ENCODE assay signal across 25 mouse cellular contexts in genomic region chr19:57138469-57138868, GRCm38 (mm10).
DNase-seq lines count a peak whose midpoint lies in the region; ATAC-seq and TF ChIP-seq lines count a peak whose summit lies in the region.
"Had no signal": no experiment of that assay in that cellular context is flagged by ENCODE, and none has a peak within 500 bp of the region (broad histone marks: within the 10 kb centered on the region; RNA-seq: fewer than 3 reads in every experiment).

No protein-coding gene starts in this region.

- H3K27me3 ChIP-seq in heart, adult 2 months (ENCODE audit: control insufficient read depth, insufficient read depth, low read length): no peaks in the 10 kb centered on the region
- no peaks in the 10 kb centered on the region for H3K27me3 ChIP-seq in hindbrain, embryonic 16.5 days (replicated peaks; ENCODE audit: control insufficient read depth, insufficient read depth, low read length)
- no peaks in the 10 kb centered on the region for H3K27me3 ChIP-seq in hindbrain, embryonic 11.5 days (ENCODE audit: control insufficient read depth, insufficient read depth, low read length)
- H3K27me3 ChIP-seq in neural tube, embryonic 14.5 days (ENCODE audit: control insufficient read depth, insufficient read depth, low read length): no peaks in the 10 kb centered on the region
- H3K27me3 ChIP-seq: embryonic facial prominence, embryonic 13.5 days; heart, embryonic 15.5 days; intestine, embryonic 15.5 days; liver, embryonic 13.5 days had no signal

- H3K36me3 ChIP-seq in heart, adult 2 months (ENCODE audit: control insufficient read depth, insufficient read depth, low read length): peaks cover 12% of the 10 kb centered on the region
- no peaks in the 10 kb centered on the region for H3K36me3 ChIP-seq in hindbrain, embryonic 16.5 days (ENCODE audit: control insufficient read depth, insufficient read depth, low read length)
- no peaks in the 10 kb centered on the region for H3K36me3 ChIP-seq in hindbrain, embryonic 11.5 days (ENCODE audit: control insufficient read depth, insufficient read depth, low read length)
- no peaks in the 10 kb centered on the region for H3K36me3 ChIP-seq in neural tube, embryonic 14.5 days (ENCODE audit: control insufficient read depth, insufficient read depth, low read length)
- H3K36me3 ChIP-seq: embryonic facial prominence, embryonic 13.5 days; intestine, embryonic 15.5 days; limb, embryonic 12.5 days; liver, embryonic 13.5 days had no signal

- no peak overlapping the region for H3K4me3 ChIP-seq in heart, adult 2 months
- H3K4me3 ChIP-seq in hindbrain, embryonic 16.5 days (ENCODE audit: low read length): no peak overlapping the region
- no peak overlapping the region for H3K4me3 ChIP-seq in hindbrain, embryonic 11.5 days (ENCODE audit: low read depth, low read length)
- H3K4me3 ChIP-seq in neural tube, embryonic 14.5 days (ENCODE audit: low read depth, low read length): no peak overlapping the region
- H3K4me3 ChIP-seq: embryonic facial prominence, embryonic 13.5 days; erythroblast, embryonic 14.5 days; heart, embryonic 15.5 days; intestine, embryonic 15.5 days; limb, embryonic 12.5 days; liver, embryonic 13.5 days had no signal

- no peaks in the 10 kb centered on the region for H3K9me3 ChIP-seq in hindbrain, embryonic 16.5 days (ENCODE audit: control insufficient read depth, low read length)
- H3K9me3 ChIP-seq in hindbrain, embryonic 11.5 days (ENCODE audit: control insufficient read depth, low read length): no peaks in the 10 kb centered on the region
- no peaks in the 10 kb centered on the region for H3K9me3 ChIP-seq in neural tube, embryonic 14.5 days (ENCODE audit: control insufficient read depth, low read length)
- H3K9me3 ChIP-seq: embryonic facial prominence, embryonic 13.5 days; heart, embryonic 15.5 days; intestine, embryonic 15.5 days; limb, embryonic 12.5 days; liver, embryonic 13.5 days had no signal

- no peak for TF ChIP-seq EP300 in heart, adult 2 months (IDR thresholded peaks at IDR 0.05; ENCODE audit: insufficient read depth, low read depth, low read length)

- TF ChIP-seq POLR2A in heart, adult 2 months (IDR thresholded peaks at IDR 0.05; ENCODE audit: insufficient read depth, low read depth, low read length): no peak

- ATAC-seq in hindbrain, embryonic 16.5 days: peak; percentile 10; the same call in 1 of the 2 replicates
- no peak for ATAC-seq in hindbrain, embryonic 11.5 days (ENCODE audit: low FRiP score)
- ATAC-seq in neural tube, embryonic 14.5 days (ENCODE audit: low read depth): peak; percentile 54; the same call in 1 of the 2 replicates
- ATAC-seq: forebrain, embryonic 16.5 days; intestine, embryonic 15.5 days; midbrain, embryonic 16.5 days had no signal

- 60% methylated on average over 6 of the region's 6 CpGs for WGBS in heart, adult 2 months
- 57% methylated on average over 6 of the region's 6 CpGs for WGBS in hindbrain, embryonic 16.5 days
- WGBS in hindbrain, embryonic 11.5 days: 66% methylated on average over 6 of the region's 6 CpGs
- WGBS in neural tube, embryonic 14.5 days: 67% methylated on average over 6 of the region's 6 CpGs

- peak overlapping the region; percentile 47 for H3K27ac ChIP-seq in heart, adult 2 months
- H3K27ac ChIP-seq in hindbrain, embryonic 16.5 days (ENCODE audit: low read depth, low read length): no peak overlapping the region
- H3K27ac ChIP-seq in hindbrain, embryonic 11.5 days (ENCODE audit: low read depth, low read length): no peak overlapping the region
- H3K27ac ChIP-seq in neural tube, embryonic 14.5 days (ENCODE audit: low read depth, low read length): no peak overlapping the region
- H3K27ac ChIP-seq: embryonic facial prominence, embryonic 13.5 days; heart, embryonic 15.5 days; intestine, embryonic 15.5 days; limb, embryonic 12.5 days; liver, embryonic 13.5 days; stomach, postnatal 0 days had no signal

- peaks cover 11% of the 10 kb centered on the region for H3K4me1 ChIP-seq in heart, adult 2 months (ENCODE audit: control insufficient read depth, insufficient read depth, low read length)
- peaks cover 11% of the 10 kb centered on the region for H3K4me1 ChIP-seq in hindbrain, embryonic 16.5 days (ENCODE audit: control insufficient read depth, insufficient read depth, low read depth, low read length)
- no peaks in the 10 kb centered on the region for H3K4me1 ChIP-seq in hindbrain, embryonic 11.5 days (replicated peaks; ENCODE audit: control insufficient read depth, insufficient read depth, low read length)
- H3K4me1 ChIP-seq in neural tube, embryonic 14.5 days (ENCODE audit: control insufficient read depth, insufficient read depth, low read length): peaks cover 18% of the 10 kb centered on the region

- H3K4me2 ChIP-seq in hindbrain, embryonic 16.5 days (ENCODE audit: low read length): no peak overlapping the region
- no peak overlapping the region for H3K4me2 ChIP-seq in hindbrain, embryonic 11.5 days (replicated peaks; ENCODE audit: low read depth, low read length)
- no peak overlapping the region for H3K4me2 ChIP-seq in neural tube, embryonic 14.5 days (ENCODE audit: low read depth, low read length)
- H3K4me2 ChIP-seq: embryonic facial prominence, embryonic 13.5 days; heart, embryonic 15.5 days; intestine, embryonic 15.5 days; limb, embryonic 12.5 days; liver, embryonic 13.5 days had no signal

- 0 out of 2 replicates have a peak, but pooled peaks cover 2% of the 10 kb centered on the region for H3K79me2 ChIP-seq in heart, adult 2 months (replicated peaks; ENCODE audit: control insufficient read depth, insufficient read depth, low read length)

- intact Hi-C loops in heart, adult 2 months (cut with DNase I): loop anchor here (5.0 kb wide), 1 partner anchor 216 kb away; no protein-coding TSS in a partner anchor

- DNase-seq in heart, adult 2 months: no peak
- DNase-seq in heart, postnatal 4 days: no peak
- no peak for DNase-seq in hindbrain, embryonic 11.5 days (ENCODE audit: low spot score)
- DNase-seq in neural tube, embryonic 10.5 days (ENCODE audit: extremely low spot score, low spot score): no peak
- DNase-seq in layer of hippocampus, postnatal 25 days (ENCODE audit: extremely low spot score in 1 of 2, low spot score in 1 of 2): no peak
- DNase-seq: adrenal gland, adult 2 months; cerebellum, adult 11-12 months; gastrocnemius, postnatal 36 days; kidney, adult 8-10 months; kidney, postnatal 10 days; liver, embryonic 13.5 days; lung, adult 2 months; lung, postnatal 14 days; right cerebral cortex, postnatal 14 days; thymus, adult 2 months had no signal

- TF ChIP-seq CTCF in heart, adult 2 months (IDR thresholded peaks at IDR 0.05): no peak

- H3K9ac ChIP-seq in heart, adult 2 months (ENCODE audit: low read depth, low read length): no peak overlapping the region
- H3K9ac ChIP-seq in hindbrain, embryonic 16.5 days (ENCODE audit: low read depth, low read length): no peak overlapping the region
- H3K9ac ChIP-seq in hindbrain, embryonic 11.5 days (ENCODE audit: low read depth, low read length): no peak overlapping the region
- H3K9ac ChIP-seq in neural tube, embryonic 14.5 days (replicated peaks; ENCODE audit: low read depth, low read length): no peak overlapping the region
- H3K9ac ChIP-seq: embryonic facial prominence, embryonic 13.5 days; heart, embryonic 15.5 days; intestine, embryonic 15.5 days; limb, embryonic 12.5 days; liver, embryonic 13.5 days had no signal
